29 mouse cellular contexts compared by ENCODE assay signal in genomic region chr12:8778106-8778505, GRCm38 (mm10). TPM values are rescaled to one million over a fixed set of nuclear protein-coding genes. Genes with fewer than 3 reads are reported as not detected.
DNase-seq lines count a peak whose midpoint lies in the region; ATAC-seq lines count a peak whose summit lies in the region.
"Had no signal": no experiment of that assay in that cellular context is flagged by ENCODE, and none has a peak within 500 bp of the region (broad histone marks: within the 10 kb centered on the region; RNA-seq: fewer than 3 reads in every experiment).

No protein-coding gene starts in this region.

- 0 out of 2 replicates have a peak overlapping the region, but pooled peaks have one; percentile 3 for H3K27ac ChIP-seq in forebrain, embryonic 10.5 days
- H3K27ac ChIP-seq in forebrain, embryonic 16.5 days (ENCODE audit: low read length) = no peak overlapping the region
- H3K27ac ChIP-seq in kidney, embryonic 16.5 days (ENCODE audit: low read length) = no peak overlapping the region
- no peak overlapping the region for H3K27ac ChIP-seq in hindbrain, embryonic 16.5 days (ENCODE audit: low read depth, low read length)
- H3K27ac ChIP-seq: forebrain, embryonic 13.5 days; hindbrain, embryonic 13.5 days; layer of hippocampus, adult 2 months; liver, embryonic 14.5 days; midbrain, embryonic 13.5 days; neural tube, embryonic 13.5 days had no signal

- WGBS in forebrain, embryonic 10.5 days = 97% methylated on average over 7 of the region's 7 CpGs
- WGBS in forebrain, embryonic 16.5 days = 89% methylated on average over 7 of the region's 7 CpGs
- WGBS in kidney, embryonic 16.5 days = 70% methylated on average over 7 of the region's 7 CpGs
- 88% methylated on average over 6 of the region's 7 CpGs for WGBS in hindbrain, embryonic 16.5 days

- no peak overlapping the region for H3K4me3 ChIP-seq in forebrain, embryonic 10.5 days
- no peak overlapping the region for H3K4me3 ChIP-seq in forebrain, embryonic 16.5 days (replicated peaks; ENCODE audit: low read length)
- H3K4me3 ChIP-seq in kidney, embryonic 16.5 days (ENCODE audit: low read length) = no peak overlapping the region
- H3K4me3 ChIP-seq in hindbrain, embryonic 16.5 days (ENCODE audit: low read length) = no peak overlapping the region
- H3K4me3 ChIP-seq: forebrain, embryonic 13.5 days; hindbrain, embryonic 13.5 days; layer of hippocampus, adult 2 months; limb, embryonic 15.5 days; megakaryocyte, embryonic 14.5 days; midbrain, embryonic 13.5 days; neural tube, embryonic 13.5 days had no signal

- H3K9me3 ChIP-seq in forebrain, embryonic 10.5 days = no peaks in the 10 kb centered on the region
- H3K9me3 ChIP-seq in forebrain, embryonic 16.5 days (ENCODE audit: control insufficient read depth, low read length) = no peaks in the 10 kb centered on the region
- no peaks in the 10 kb centered on the region for H3K9me3 ChIP-seq in kidney, embryonic 16.5 days (ENCODE audit: low read length)
- H3K9me3 ChIP-seq in hindbrain, embryonic 16.5 days (ENCODE audit: control insufficient read depth, low read length) = no peaks in the 10 kb centered on the region
- H3K9me3 ChIP-seq: forebrain, embryonic 13.5 days; hindbrain, embryonic 13.5 days; limb, embryonic 15.5 days; megakaryocyte, embryonic 14.5 days; midbrain, embryonic 13.5 days; neural tube, embryonic 13.5 days had no signal

- DNase-seq in forebrain, embryonic 10.5 days (ENCODE audit: extremely low spot score, low spot score) = no peak
- no peak for DNase-seq in kidney, adult 18-20 months
- DNase-seq in urinary bladder, adult 2 months (ENCODE audit: low spot score) = peak; percentile 60
- no peak for DNase-seq in urinary bladder, postnatal 10 days (ENCODE audit: low spot score)
- DNase-seq: adrenal gland, adult 2 months; adrenal gland, postnatal 36 days; cerebellum, adult 18-20 months; cerebellum, postnatal 10 days; gastrocnemius, postnatal 36 days; heart, adult 18-20 months; heart, postnatal 36 days; kidney, adult 9 months; kidney, postnatal 36 days; lung, embryonic 14.5 days; right cerebral cortex, postnatal 25 days had no signal

- ATAC-seq in forebrain, embryonic 16.5 days = no peak
- ATAC-seq in kidney, embryonic 16.5 days (ENCODE audit: low FRiP score, low TSS enrichment) = peak; percentile 33; the same call in 1 of the 2 replicates
- no peak for ATAC-seq in hindbrain, embryonic 16.5 days
- no peak for ATAC-seq in megakaryocyte progenitor cell, adult 5-6 weeks (replicated peaks; ENCODE audit: poor library complexity)
- ATAC-seq: activated CD4-positive, CD25-positive, alpha-beta regulatory T cell, adult 4 months; forebrain, embryonic 13.5 days; midbrain, embryonic 13.5 days had no signal

- no peak overlapping the region for H3K9ac ChIP-seq in forebrain, embryonic 16.5 days (replicated peaks; ENCODE audit: low read depth, low read length)
- no peak overlapping the region for H3K9ac ChIP-seq in kidney, embryonic 16.5 days (replicated peaks; ENCODE audit: low read length)
- H3K9ac ChIP-seq in hindbrain, embryonic 16.5 days (ENCODE audit: low read depth, low read length) = no peak overlapping the region
- H3K9ac ChIP-seq: forebrain, embryonic 13.5 days; hindbrain, embryonic 13.5 days; limb, embryonic 15.5 days; liver, embryonic 14.5 days; lung, embryonic 14.5 days; midbrain, embryonic 13.5 days; neural tube, embryonic 13.5 days had no signal

- no peaks in the 10 kb centered on the region for H3K27me3 ChIP-seq in forebrain, embryonic 10.5 days (ENCODE audit: poor library complexity, severe bottlenecking)
- H3K27me3 ChIP-seq in forebrain, embryonic 16.5 days (replicated peaks; ENCODE audit: control insufficient read depth, insufficient read depth, low read length) = no peaks in the 10 kb centered on the region
- H3K27me3 ChIP-seq in kidney, embryonic 16.5 days (ENCODE audit: insufficient read depth, low read length) = no peaks in the 10 kb centered on the region
- no peaks in the 10 kb centered on the region for H3K27me3 ChIP-seq in hindbrain, embryonic 16.5 days (replicated peaks; ENCODE audit: control insufficient read depth, insufficient read depth, low read length)
- H3K27me3 ChIP-seq: forebrain, embryonic 13.5 days; hindbrain, embryonic 13.5 days; limb, embryonic 15.5 days; midbrain, embryonic 13.5 days; neural tube, embryonic 13.5 days had no signal

- H3K4me1 ChIP-seq in forebrain, embryonic 10.5 days = peaks cover 60% of the 10 kb centered on the region
- H3K4me1 ChIP-seq in forebrain, embryonic 16.5 days (replicated peaks; ENCODE audit: control insufficient read depth, insufficient read depth, low read length) = peaks cover 8% of the 10 kb centered on the region
- H3K4me1 ChIP-seq in kidney, embryonic 16.5 days (ENCODE audit: insufficient read depth, low read length) = peaks cover 25% of the 10 kb centered on the region
- peaks cover 5% of the 10 kb centered on the region for H3K4me1 ChIP-seq in hindbrain, embryonic 16.5 days (ENCODE audit: control insufficient read depth, insufficient read depth, low read depth, low read length)

- no peak overlapping the region for H3K4me2 ChIP-seq in forebrain, embryonic 16.5 days (ENCODE audit: low read length)
- no peak overlapping the region for H3K4me2 ChIP-seq in kidney, embryonic 16.5 days (replicated peaks; ENCODE audit: low read depth, low read length)
- H3K4me2 ChIP-seq in hindbrain, embryonic 16.5 days (ENCODE audit: low read length) = no peak overlapping the region
- H3K4me2 ChIP-seq: forebrain, embryonic 13.5 days; heart, embryonic 11.5 days; hindbrain, embryonic 13.5 days; limb, embryonic 15.5 days; lung, embryonic 14.5 days; midbrain, embryonic 13.5 days; neural tube, embryonic 13.5 days had no signal

- H3K36me3 ChIP-seq in forebrain, embryonic 10.5 days (replicated peaks) = peaks cover 52% of the 10 kb centered on the region
- H3K36me3 ChIP-seq in forebrain, embryonic 16.5 days (ENCODE audit: control insufficient read depth, insufficient read depth) = no peaks in the 10 kb centered on the region
- H3K36me3 ChIP-seq in kidney, embryonic 16.5 days (ENCODE audit: insufficient read depth, low read length) = no peaks in the 10 kb centered on the region
- H3K36me3 ChIP-seq in hindbrain, embryonic 16.5 days (ENCODE audit: control insufficient read depth, insufficient read depth, low read length) = no peaks in the 10 kb centered on the region
- H3K36me3 ChIP-seq: hindbrain, embryonic 13.5 days; limb, embryonic 15.5 days; midbrain, embryonic 13.5 days; neural tube, embryonic 13.5 days had no signal

RNA-seq across cellular contexts. Expression of gene Sdc1, which starts 7.0 kb away (rescaled TPM):
- 133 and 140 TPM in 2 replicates for polyA plus RNA-seq in forebrain, embryonic 10.5 days (2016; fragmentation: Nextera tagmentation; extraction: Ambion mirVana)
- polyA plus RNA-seq in forebrain, embryonic 16.5 days (2015; fragmentation: Nextera tagmentation; extraction: Ambion mirVana) = 25.0 and 33.4 TPM in 2 replicates
- 65.4 and 66.9 TPM in 2 replicates for polyA plus RNA-seq in kidney, embryonic 16.5 days (2015; fragmentation: Nextera tagmentation; extraction: Ambion mirVana)
- polyA plus RNA-seq in urinary bladder, adult 2 months (2012; rRNA removed) = 231 TPM in 2 replicates
- polyA plus RNA-seq in hindbrain, embryonic 16.5 days (2015; fragmentation: Nextera tagmentation; extraction: Ambion mirVana) = 18.0 and 21.5 TPM in 2 replicates
- 0.37 and 0.42 TPM in 2 replicates for total RNA-seq in megakaryocyte progenitor cell, adult 5-6 weeks (2015)
- total RNA-seq in megakaryocyte progenitor cell, adult 5-6 weeks (2017) = 1.5 TPM in 2 replicates
